Mouse (Mus musculus): Measurements from ENCODE around the gene Dhx34. TPM values are rescaled to one million over a fixed set of nuclear protein-coding genes. Genes with fewer than 3 reads are reported as not detected.
A peak's percentile ranks its signal among the peaks of the same experiment; 100 is the strongest.

The Dhx34 gene
- total and polyA plus RNA-seq, 3 experiments, result 5.8 to 13.6 TPM; not detected in 1

- TF ChIP-seq SIN3A (IDR thresholded peaks at IDR 0.05; ENCODE audit: low read length), result peak; percentile 15
- no peak for TF ChIP-seq ZMIZ1 (IDR thresholded peaks at IDR 0.05; ENCODE audit: low read depth, low read length)
- TF ChIP-seq TAL1 (IDR thresholded peaks at IDR 0.05; ENCODE audit: low read length), result no peak
- TF ChIP-seq ZNF384 (IDR thresholded peaks at IDR 0.05; ENCODE audit: low read depth, low read length), result peak; percentile 94
- no peak for TF ChIP-seq NELFE (IDR thresholded peaks at IDR 0.05; ENCODE audit: low read depth, low read length)
- no peak for TF ChIP-seq TCF12 (IDR thresholded peaks at IDR 0.05; ENCODE audit: low read depth, low read length)
- no peak for TF ChIP-seq E2F4 (IDR thresholded peaks at IDR 0.05; ENCODE audit: borderline replicate concordance, low read depth, low read length)
- TF ChIP-seq RAD21 (IDR thresholded peaks at IDR 0.05; ENCODE audit: low read depth, low read length), result peak; percentile 86
- no peak for TF ChIP-seq EP300 (IDR thresholded peaks at IDR 0.05; ENCODE audit: low read depth in 1 of 2, low read length in 2 of 2)
- TF ChIP-seq KAT2A (conservative IDR thresholded peaks at IDR 0.05; ENCODE audit: low read depth, low read length), result no peak
- peak; percentile 79 for TF ChIP-seq SMC3 (IDR thresholded peaks at IDR 0.05; ENCODE audit: low read depth, low read length)
- TF ChIP-seq ZC3H11A (IDR thresholded peaks at IDR 0.05; ENCODE audit: low read depth, low read length), result peak; percentile 70
- TF ChIP-seq RCOR1 (IDR thresholded peaks at IDR 0.05; ENCODE audit: low read depth, low read length), result no peak
- no peak for TF ChIP-seq POLR2AphosphoS5 (IDR thresholded peaks at IDR 0.05; ENCODE audit: borderline replicate concordance, low read depth, low read length)
- no peak for TF ChIP-seq MAFK (IDR thresholded peaks at IDR 0.05; ENCODE audit: borderline replicate concordance, low read depth, low read length)
- TF ChIP-seq USF2 (IDR thresholded peaks at IDR 0.05; ENCODE audit: borderline replicate concordance in 1 of 2, insufficient read depth in 1 of 2, low read depth in 1 of 2, low read length in 2 of 2), result no peak
- no peak for TF ChIP-seq NRF1 (IDR thresholded peaks at IDR 0.05; ENCODE audit: insufficient read depth, low read depth, low read length, poor library complexity, severe bottlenecking)
These were observed 41.4 kb upstream of the Dhx34 start (continued) for GRCm38 (mm10) chr7:16263015-16263787.

- TF ChIP-seq BHLHE40 (IDR thresholded peaks at IDR 0.05; ENCODE audit: borderline replicate concordance, low read depth, low read length) (no peak), EP300 (IDR thresholded peaks at IDR 0.05; ENCODE audit: low read depth in 1 of 2, low read length in 2 of 2) (no peak), NELFE (IDR thresholded peaks at IDR 0.05; ENCODE audit: low read depth, low read length) (no peak), POLR2A (IDR thresholded peaks at IDR 0.05; ENCODE audit: control insufficient read depth in 1 of 2, insufficient read depth in 1 of 2, low read depth in 1 of 2, low read length in 2 of 2, poor library complexity in 1 of 2) (no peak), MYC (IDR thresholded peaks at IDR 0.05; ENCODE audit: low read depth, low read length) (no peak), RCOR1 (IDR thresholded peaks at IDR 0.05; ENCODE audit: low read depth, low read length) (no peak), ZKSCAN1 (IDR thresholded peaks at IDR 0.05; ENCODE audit: low read depth, low read length) (no peak), CTCF (IDR thresholded peaks at IDR 0.05 in 2 of 3, conservative IDR thresholded peaks at IDR 0.05 in 1 of 3; ENCODE audit: control insufficient read depth in 1 of 3, insufficient read depth in 1 of 3, low read depth in 2 of 3, low read length in 3 of 3, poor library complexity in 1 of 3, severe bottlenecking in 1 of 3) (no peak), ETS1 (IDR thresholded peaks at IDR 0.05; ENCODE audit: low read depth, low read length) (no peak), MEF2A (IDR thresholded peaks at IDR 0.05; ENCODE audit: extremely low read depth, insufficient replicate concordance, low read depth, low read length, poor library complexity, severe bottlenecking) (no peak), TCF12 (IDR thresholded peaks at IDR 0.05; ENCODE audit: low read depth, low read length) (no peak), ZMIZ1 (IDR thresholded peaks at IDR 0.05; ENCODE audit: low read depth, low read length) (no peak), ELF1 (IDR thresholded peaks at IDR 0.05; ENCODE audit: low read depth, low read length) (no peak)
- Histone ChIP-seq H3K9ac (ENCODE audit: control insufficient read depth, low read depth, low read length, poor library complexity, severe bottlenecking) (no peak overlapping the region), H3K4me1 (ENCODE audit: control insufficient read depth in 1 of 2, insufficient read depth in 2 of 2, low read length in 2 of 2) (peaks cover 0 to 10% of the 10 kb centered on the region in 2 experiments; a peak in 2 of 4 replicates), H3K4me3 (ENCODE audit: control insufficient read depth in 1 of 2, insufficient read depth in 1 of 2, low read depth in 2 of 2, low read length in 2 of 2) (no peak overlapping the region), H3K9me3 (replicated peaks; ENCODE audit: insufficient read depth, low read length) (no peaks in the 10 kb centered on the region), H3K27ac (ENCODE audit: control insufficient read depth, low read depth, low read length) (no peak overlapping the region), H3K36me3 (ENCODE audit: control insufficient read depth in 1 of 2, insufficient read depth in 2 of 2, low read length in 2 of 2) (peaks cover 0 to 7% of the 10 kb centered on the region in 2 experiments; a peak in 2 of 4 replicates), H3K79me2 (ENCODE audit: control insufficient read depth, insufficient read depth, low read length, poor library complexity) (no peaks in the 10 kb centered on the region), H3K27me3 (ENCODE audit: control insufficient read depth in 1 of 2, insufficient read depth in 2 of 2, low read length in 2 of 2) (peaks cover 0 to 2% of the 10 kb centered on the region in 2 experiments; a peak in 1 of 4 replicates)
- no peak for DNase-seq (ENCODE audit: low read depth, low spot score)
These were observed 39.3 kb upstream of the Dhx34 start for GRCm38 (mm10) chr7:16261097-16261496.

All from MEL (cell line).